Mouse (Mus musculus) embryonic stem cell, embryonic (primary cell): Measurements from ENCODE around the gene Atp6v0e2.

Experiments used
- CTCF ChIA-PET, 4 experiments: fragments of 300-600 bp in 2 of 4; fragments of 350-600 bp in 2 of 4; sonication (Branson Sonifier 250); formaldehyde crosslinking; loops; one replicate each; lab custom pipeline; 2022; ENCODE audit warnings: inconsistent platforms in 2 of 4; lab: Charles Lee
- POLR2A ChIA-PET, 4 experiments: fragments of 300-600 bp in 2 of 4; fragments of 350-600 bp in 2 of 4; sonication (Branson Sonifier 250); formaldehyde crosslinking; loops; one replicate each; lab custom pipeline; 2022; ENCODE audit warnings: antibody characterized with exemption in 4 of 4, inconsistent platforms in 1 of 4; lab: Charles Lee

Gene Atp6v0e2

GRCm38 (mm10) chr6:48555104-48555890 lies 17.9 kb downstream of the Atp6v0e2 start:
- ChIA-PET CTCF (interaction anchor here in 3 of 4 experiments (0.6 to 1.3 kb wide), 10 partner anchors 16 to 530 kb away, joined by 3 to 15 read pairs (median 6); partner anchors contain the start of gene AI854703 (in 1 of the 3)), POLR2A (interaction anchor here (0.6 to 2.4 kb wide), 30 partner anchors 11 to 1102 kb away, joined by 3 to 10 read pairs (median 3); partner anchors contain the start of genes Atp6v0e2 (in 2 of the 4), Gm44965 (in 2 of the 4), Repin1 (in 2 of the 4) and Krba1 (in 1 of the 4))

GRCm38 (mm10) chr6:48555956-48556355 lies 18.5 kb downstream of the Atp6v0e2 start:
- POLR2A ChIA-PET = interaction anchor here in 3 of 4 experiments (0.6 to 2.4 kb wide), 8 partner anchors 12 to 1102 kb away, joined by 3 to 9 read pairs (median 3); partner anchors contain the start of genes Malsu1 (in 1 of the 3) and Zfp775 (in 1 of the 3)
- CTCF ChIA-PET = interaction anchor here in 2 of 4 experiments (0.6 to 1.1 kb wide), 4 partner anchors 57 to 531 kb away, joined by 3 read pairs; no protein-coding TSS in a partner anchor

- ChIA-PET POLR2A (interaction anchor here in 2 of 4 experiments (0.9 to 1.2 kb wide), 3 partner anchors 11 to 14 kb away, joined by 3 read pairs; partner anchors contain the start of gene Lrrc61 (in 1 of the 2)), CTCF (interaction anchor here in 1 of 4 experiments (1.1 kb wide), 1 partner anchor 16 kb away, joined by 3 read pairs; no protein-coding TSS in a partner anchor)
Measured at GRCm38 (mm10) chr6:48565693-48566310, 28.4 kb downstream of the Atp6v0e2 start.

GRCm38 (mm10) chr6:48566312-48566711 lies 28.9 kb downstream of the Atp6v0e2 start:
- ChIA-PET POLR2A (interaction anchor here in 3 of 4 experiments (0.9 to 1.2 kb wide), 4 partner anchors 11 to 35 kb away, joined by 3 read pairs; partner anchors contain the start of gene Lrrc61 (in 1 of the 3)), CTCF (interaction anchor here in 1 of 4 experiments (1.0 to 1.1 kb wide), 2 partner anchors 16 to 80 kb away, joined by 3 read pairs; no protein-coding TSS in a partner anchor)

- ChIA-PET POLR2A (interaction anchor here (0.6 to 2.1 kb wide), 12 partner anchors 12 to 56 kb away, joined by 3 to 9 read pairs (median 3); partner anchors contain the start of genes Lrrc61 (in 1 of the 4) and Zfp775 (in 1 of the 4)), CTCF (interaction anchor here in 2 of 4 experiments (0.7 to 1.5 kb wide), 3 partner anchors 14 to 292 kb away, joined by 3 to 7 read pairs (median 4); no protein-coding TSS in a partner anchor)
Measured at GRCm38 (mm10) chr6:48568036-48568984, 30.9 kb downstream of the Atp6v0e2 start.

- CTCF ChIA-PET = interaction anchor here in 3 of 4 experiments (0.6 to 1.5 kb wide), 5 partner anchors 13 to 477 kb away, joined by 3 to 11 read pairs (median 4); no protein-coding TSS in a partner anchor
Measured at GRCm38 (mm10) chr6:48569065-48569807, 31.8 kb downstream of the Atp6v0e2 start.

GRCm38 (mm10) chr6:48572014-48572413 lies 34.6 kb downstream of the Atp6v0e2 start:
- POLR2A ChIA-PET = no interaction called here

More at GRCm38 (mm10) chr6:48569065-48569807, 31.8 kb downstream of the Atp6v0e2 start:
- POLR2A ChIA-PET = interaction anchor here (0.5 to 2.1 kb wide), 16 partner anchors 11 to 633 kb away, joined by 3 to 9 read pairs (median 4); partner anchors contain the start of genes Gm44965 (in 1 of the 4), Krba1 (in 1 of the 4), Lrrc61 (in 1 of the 4) and Repin1 (in 1 of the 4)

GRCm38 (mm10) chr6:48572572-48573061 lies 35.2 kb downstream of the Atp6v0e2 start, which contains the start of gene Rarres2:
Gene Rarres2, minus strand, starts transcription at chr6:48572789.
- ChIA-PET CTCF (interaction anchor here in 3 of 4 experiments (0.6 to 2.2 kb wide), 4 partner anchors 9 to 499 kb away, joined by 3 to 9 read pairs (median 5); no protein-coding TSS in a partner anchor), POLR2A (no interaction called here)

More at GRCm38 (mm10) chr6:48572014-48572413, 34.6 kb downstream of the Atp6v0e2 start:
- CTCF ChIA-PET = interaction anchor here in 2 of 4 experiments (1.3 to 2.2 kb wide), 2 partner anchors 10 kb away, joined by 6 to 9 read pairs; no protein-coding TSS in a partner anchor

GRCm38 (mm10) chr6:48573280-48573679 lies 35.9 kb downstream of the Atp6v0e2 start:
- ChIA-PET CTCF (interaction anchor here in 3 of 4 experiments (0.6 to 2.2 kb wide), 4 partner anchors 9 to 499 kb away, joined by 3 to 9 read pairs (median 4); no protein-coding TSS in a partner anchor), POLR2A (no interaction called here)

GRCm38 (mm10) chr6:48573981-48574380 lies 36.6 kb downstream of the Atp6v0e2 start:
- CTCF ChIA-PET = interaction anchor here in 2 of 4 experiments (0.6 to 2.2 kb wide), 2 partner anchors 8 to 77 kb away, joined by 3 to 9 read pairs; no protein-coding TSS in a partner anchor

GRCm38 (mm10) chr6:48578736-48579135 lies 41.3 kb downstream of the Atp6v0e2 start:
- POLR2A ChIA-PET = no interaction called here
- CTCF ChIA-PET = interaction anchor here in 1 of 4 experiments (0.6 to 0.7 kb wide), 2 partner anchors 61 to 192 kb away, joined by 3 read pairs; partner anchors contain the start of gene Gimap3

More at GRCm38 (mm10) chr6:48573981-48574380, 36.6 kb downstream of the Atp6v0e2 start:
- POLR2A ChIA-PET = no interaction called here

- ChIA-PET CTCF (no interaction called here), POLR2A (interaction anchor here in 1 of 4 experiments (0.6 to 1.6 kb wide), 2 partner anchors 13 to 17 kb away, joined by 3 read pairs; no protein-coding TSS in a partner anchor)
Measured at GRCm38 (mm10) chr6:48579215-48579648, 41.8 kb downstream of the Atp6v0e2 start.

GRCm38 (mm10) chr6:48581257-48581656 lies 43.8 kb downstream of the Atp6v0e2 start:
- ChIA-PET CTCF (interaction anchor here in 2 of 4 experiments (0.6 to 1.8 kb wide), 7 partner anchors 9 to 420 kb away, joined by 3 to 7 read pairs (median 4); partner anchors contain the start of genes Gm44965 (in 1 of the 2) and Repin1 (in 1 of the 2)), POLR2A (interaction anchor here in 1 of 4 experiments (1.6 kb wide), 1 partner anchor 16 kb away, joined by 5 read pairs; no protein-coding TSS in a partner anchor)

- POLR2A ChIA-PET = interaction anchor here in 2 of 4 experiments (0.9 to 1.6 kb wide), 3 partner anchors 11 to 38 kb away, joined by 3 to 5 read pairs (median 3); partner anchors contain the start of genes Gm44965 (in 1 of the 2) and Repin1 (in 1 of the 2)
- CTCF ChIA-PET = interaction anchor here in 3 of 4 experiments (0.6 to 1.8 kb wide), 25 partner anchors 9 to 762 kb away, joined by 3 to 9 read pairs (median 4); partner anchors contain the start of genes Rarres2 (in 2 of the 3), Gm44965 (in 1 of the 3), Repin1 (in 1 of the 3) and Tra2a (in 1 of the 3)
Measured at GRCm38 (mm10) chr6:48582037-48582436, 44.6 kb downstream of the Atp6v0e2 start.

GRCm38 (mm10) chr6:48589194-48589750 lies 51.9 kb downstream of the Atp6v0e2 start, which contains the start of gene Gm45021:
Gene Gm45021, plus strand, starts transcription at chr6:48589610.
- CTCF ChIA-PET = no interaction called here

More at GRCm38 (mm10) chr6:48589194-48589750, 51.9 kb downstream of the Atp6v0e2 start, which contains the start of gene Gm45021:
- POLR2A ChIA-PET = no interaction called here
